Mouse (Mus musculus): ENCODE data around the gene Snd1. TPM values are rescaled to one million over a fixed set of nuclear protein-coding genes. Genes with fewer than 3 reads are reported as not detected.

The Snd1 gene
- polyA plus RNA-seq (2015; fragmentation: Nextera tagmentation; extraction: Ambion mirVana) = 29.7 and 34.9 TPM in 2 replicates

GRCm38 (mm10) chr6:28474839-28475238 is at the start of gene Snd1:
Snd1 (plus strand) TSS chr6:28475139.
- no peak for DNase-seq
- WGBS (ENCODE audit: insufficient replicate concordance) = 81% methylated on average over 5 of the region's 5 CpGs

GRCm38 (mm10) chr6:28427096-28427839 is 47.7 kb upstream of the Snd1 start, which contains the start of gene Fscn3:
Fscn3 (plus strand) TSS chr6:28427789.
- H3K27ac ChIP-seq (ENCODE audit: low read depth) = no peak within 1 kb of the TSS

More at GRCm38 (mm10) chr6:28474839-28475238, at the start of gene Snd1:
- TF ChIP-seq EP300 (IDR thresholded peaks at IDR 0.05; ENCODE audit: low read depth) (no peak), CTCF (IDR thresholded peaks at IDR 0.05; ENCODE audit: low read depth) (no peak)
- H3K9ac ChIP-seq (replicated peaks) = no peak within 1 kb of the TSS
- peaks cover 13% of the 10 kb centered on the region; the same call in 1 of the 2 replicates for H3K4me1 ChIP-seq (ENCODE audit: insufficient read depth)
- no peak for ATAC-seq
- H3K9me3 ChIP-seq (ENCODE audit: low read length) = no peaks in the 10 kb centered on the region
- no peak within 1 kb of the TSS for H3K4me2 ChIP-seq (ENCODE audit: low read depth, low read length)
- no peak within 1 kb of the TSS for H3K4me3 ChIP-seq (ENCODE audit: low read depth, low read length)
- no peaks in the 10 kb centered on the region for H3K36me3 ChIP-seq (replicated peaks; ENCODE audit: insufficient read depth, low read length)
- no peaks in the 10 kb centered on the region for H3K27me3 ChIP-seq (ENCODE audit: insufficient read depth, low read length)
- H3K27ac ChIP-seq (ENCODE audit: low read depth) = no peak within 1 kb of the TSS

DNA sequence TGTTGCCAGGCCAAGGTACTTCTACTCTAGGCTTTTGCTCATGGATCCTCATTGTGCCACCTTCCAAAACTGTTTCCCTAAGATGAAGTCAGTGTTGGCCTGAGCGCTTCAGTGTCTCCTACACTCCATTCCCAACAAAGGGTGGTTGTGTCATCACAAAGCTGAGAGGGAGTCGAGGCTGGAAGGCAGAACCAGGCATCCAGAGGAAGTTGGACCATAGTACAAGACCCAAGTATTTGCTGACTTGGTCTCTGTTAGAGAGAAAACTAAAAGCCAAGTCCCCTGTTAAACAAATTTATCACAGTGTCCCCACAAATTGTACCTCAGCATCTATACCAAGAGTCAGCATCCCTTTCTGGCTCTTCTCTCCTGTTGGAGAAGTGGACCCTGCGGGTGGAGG is 46.6 kb upstream of the Snd1 start, which contains the start of gene Gcc1:
TSS of gene Gcc1 (minus strand) at position 101 of the 400 bp plus-strand sequence.
- no peaks in the 10 kb centered on the region for H3K9me3 ChIP-seq (ENCODE audit: low read length)
- no peak within 1 kb of the TSS for H3K9ac ChIP-seq (replicated peaks)
- no peaks in the 10 kb centered on the region for H3K27me3 ChIP-seq (ENCODE audit: insufficient read depth, low read length)
- peaks cover 19% of the 10 kb centered on the region for H3K4me1 ChIP-seq (ENCODE audit: insufficient read depth)
- WGBS (ENCODE audit: insufficient replicate concordance) = 85% methylated on average over 3 of the region's 3 CpGs
- no peak within 1 kb of the TSS for H3K27ac ChIP-seq (ENCODE audit: low read depth)
- DNase-seq = no peak
- H3K4me3 ChIP-seq (ENCODE audit: low read depth, low read length) = no peak within 1 kb of the TSS
- no peak within 1 kb of the TSS for H3K4me2 ChIP-seq (ENCODE audit: low read depth, low read length)
- no peak for TF ChIP-seq EP300 (IDR thresholded peaks at IDR 0.05; ENCODE audit: low read depth)
- no peak for TF ChIP-seq CTCF (IDR thresholded peaks at IDR 0.05; ENCODE audit: low read depth)
- no peak for ATAC-seq
- H3K36me3 ChIP-seq (replicated peaks; ENCODE audit: insufficient read depth, low read length) = peaks cover 18% of the 10 kb centered on the region

More at GRCm38 (mm10) chr6:28427096-28427839, 47.7 kb upstream of the Snd1 start, which contains the start of gene Fscn3:
- ATAC-seq = no peak
- Histone ChIP-seq H3K9me3 (ENCODE audit: low read length) (no peaks in the 10 kb centered on the region), H3K9ac (replicated peaks) (no peak within 1 kb of the TSS), H3K27me3 (ENCODE audit: insufficient read depth, low read length) (no peaks in the 10 kb centered on the region), H3K4me1 (ENCODE audit: insufficient read depth) (peaks cover 24% of the 10 kb centered on the region), H3K4me3 (ENCODE audit: low read depth, low read length) (no peak within 1 kb of the TSS), H3K4me2 (ENCODE audit: low read depth, low read length) (no peak within 1 kb of the TSS), H3K36me3 (replicated peaks; ENCODE audit: insufficient read depth, low read length) (peaks cover 18% of the 10 kb centered on the region)
- DNase-seq = no peak
- 78% methylated on average over 3 of the region's 3 CpGs for WGBS (ENCODE audit: insufficient replicate concordance)
- TF ChIP-seq CTCF (IDR thresholded peaks at IDR 0.05; ENCODE audit: low read depth) (no peak), EP300 (IDR thresholded peaks at IDR 0.05; ENCODE audit: low read depth) (no peak)

GRCm38 (mm10) chr6:28429870-28430269 is 45.1 kb upstream of the Snd1 start:
- H3K27me3 ChIP-seq (ENCODE audit: insufficient read depth, low read length) = no peaks in the 10 kb centered on the region
- TF ChIP-seq EP300 (IDR thresholded peaks at IDR 0.05; ENCODE audit: low read depth) (no peak), CTCF (IDR thresholded peaks at IDR 0.05; ENCODE audit: low read depth) (no peak)
- 85% methylated on average over 11 of the region's 11 CpGs for WGBS (ENCODE audit: insufficient replicate concordance)
- H3K4me3 ChIP-seq (ENCODE audit: low read depth, low read length) = no peak overlapping the region
- no peak overlapping the region for H3K9ac ChIP-seq (replicated peaks)
- peaks cover 18% of the 10 kb centered on the region for H3K36me3 ChIP-seq (replicated peaks; ENCODE audit: insufficient read depth, low read length)
- ATAC-seq = no peak
- H3K4me2 ChIP-seq (ENCODE audit: low read depth, low read length) = no peak overlapping the region
- H3K4me1 ChIP-seq (ENCODE audit: insufficient read depth) = peaks cover 16% of the 10 kb centered on the region
- no peak for DNase-seq
- H3K27ac ChIP-seq (ENCODE audit: low read depth) = no peak overlapping the region
- no peaks in the 10 kb centered on the region for H3K9me3 ChIP-seq (ENCODE audit: low read length)

- no peak for ATAC-seq
- Histone ChIP-seq H3K4me2 (ENCODE audit: low read depth, low read length) (no peak overlapping the region), H3K27me3 (ENCODE audit: insufficient read depth, low read length) (no peaks in the 10 kb centered on the region), H3K36me3 (replicated peaks; ENCODE audit: insufficient read depth, low read length) (peaks cover 12% of the 10 kb centered on the region), H3K27ac (ENCODE audit: low read depth) (no peak overlapping the region), H3K9ac (replicated peaks) (no peak overlapping the region), H3K4me1 (ENCODE audit: insufficient read depth) (peaks cover 8% of the 10 kb centered on the region), H3K9me3 (ENCODE audit: low read length) (no peaks in the 10 kb centered on the region), H3K4me3 (ENCODE audit: low read depth, low read length) (no peak overlapping the region)
- peak; percentile 21 for DNase-seq
- WGBS (ENCODE audit: insufficient replicate concordance) = 69% methylated on average over 10 of the region's 10 CpGs
- TF ChIP-seq EP300 (IDR thresholded peaks at IDR 0.05; ENCODE audit: low read depth) (no peak), CTCF (IDR thresholded peaks at IDR 0.05; ENCODE audit: low read depth) (no peak)
Observed at GRCm38 (mm10) chr6:28430795-28431537, 44.0 kb upstream of the Snd1 start.

GRCm38 (mm10) chr6:28431538-28431855 is 43.4 kb upstream of the Snd1 start:
- H3K9me3 ChIP-seq (ENCODE audit: low read length) = no peaks in the 10 kb centered on the region
- H3K4me3 ChIP-seq (ENCODE audit: low read depth, low read length) = no peak overlapping the region
- no peaks in the 10 kb centered on the region for H3K27me3 ChIP-seq (ENCODE audit: insufficient read depth, low read length)
- DNase-seq (no peak), ATAC-seq (no peak)
- peaks cover 5% of the 10 kb centered on the region; the same call in 1 of the 2 replicates for H3K4me1 ChIP-seq (ENCODE audit: insufficient read depth)
- no peak overlapping the region for H3K4me2 ChIP-seq (ENCODE audit: low read depth, low read length)
- TF ChIP-seq EP300 (IDR thresholded peaks at IDR 0.05; ENCODE audit: low read depth) = no peak
- no peak for TF ChIP-seq CTCF (IDR thresholded peaks at IDR 0.05; ENCODE audit: low read depth)
- WGBS (ENCODE audit: insufficient replicate concordance) = 55% methylated on average over 6 of the region's 6 CpGs
- peaks cover 7% of the 10 kb centered on the region for H3K36me3 ChIP-seq (replicated peaks; ENCODE audit: insufficient read depth, low read length)
- H3K27ac ChIP-seq (ENCODE audit: low read depth) = no peak overlapping the region
- no peak overlapping the region for H3K9ac ChIP-seq (replicated peaks)

All from liver, postnatal 0 days (tissue).